Mouse (Mus musculus) liver, embryonic 15.5 days (tissue): ENCODE measurements around the gene Kif18b. TPM values are rescaled to one million over a fixed set of nuclear protein-coding genes. Genes with fewer than 3 reads are reported as not detected.
A peak's percentile ranks its signal among the peaks of the same experiment; 100 is the strongest.

Experiments used
- ATAC-seq: fragments of 200-750 bp; cut with Nextera tagmentation; 2 replicates; pipeline ENCODE4 v1.8.0; 2017; ENCODE audit warnings: moderate number of reproducible peaks, mild to moderate bottlenecking, moderate library complexity; ENCODE audit not compliant: insufficient read depth
- H3K27ac ChIP-seq: fragments of 300-500 bp; sonication (generic); replicated peaks from 2 replicates; pipeline ENCODE4 v1.5.1; 2015; ENCODE audit warnings: mild to moderate bottlenecking, inconsistent platforms
- H3K27me3 ChIP-seq: fragments of 300-500 bp; sonication (generic); 2 replicates; pipeline ENCODE4 v1.6.1; 2015; ENCODE audit warnings: mild to moderate bottlenecking, inconsistent platforms
- H3K36me3 ChIP-seq: fragments of 300-500 bp; sonication (generic); replicated peaks from 2 replicates; pipeline ENCODE4 v1.6.1; 2015; ENCODE audit warnings: moderate library complexity, mild to moderate bottlenecking, inconsistent platforms
- H3K4me1 ChIP-seq: fragments of 300-500 bp; sonication (generic); replicated peaks from 2 replicates; pipeline ENCODE4 v1.6.1; 2015; ENCODE audit warnings: inconsistent platforms
- H3K4me2 ChIP-seq: fragments of 300-500 bp; sonication (generic); 2 replicates; pipeline ENCODE4 v1.6.1; 2015; ENCODE audit warnings: moderate library complexity, mild to moderate bottlenecking, inconsistent platforms
- H3K4me3 ChIP-seq: fragments of 300-500 bp; sonication (generic); replicated peaks from 2 replicates; pipeline ENCODE4 v1.5.1; 2015; ENCODE audit warnings: mild to moderate bottlenecking, inconsistent platforms
- H3K9ac ChIP-seq: fragments of 300-500 bp; sonication (generic); 2 replicates; pipeline ENCODE4 v1.6.1; 2015; ENCODE audit warnings: moderate library complexity, mild to moderate bottlenecking, inconsistent platforms
- H3K9me3 ChIP-seq: fragments of 300-500 bp; sonication (generic); replicated peaks from 2 replicates; pipeline ENCODE4 v1.6.1; 2016; ENCODE audit warnings: inconsistent platforms
- WGBS: fragments of 180-500 bp; shearing (Covaris S2); methylation state at CpG from one replicate; pipeline ENCODE4 v1.1.7; 2015; ENCODE audit warnings: mixed read lengths; ENCODE audit not compliant: insufficient replicate concordance; 5-methylcytosine and 5-hydroxymethylcytosine counted together
- polyA plus RNA-seq: library from polyadenylated mRNA; unstranded; fragments of >200 nt; fragmentation: Nextera tagmentation; extraction: Ambion mirVana; gene quantifications from 2 replicates; pipeline ENCODE4 v1.2.1, GENCODE M21; 2015

Gene Kif18b
- polyA plus RNA-seq: 10.3 and 11.6 TPM in 2 replicates

DNA sequence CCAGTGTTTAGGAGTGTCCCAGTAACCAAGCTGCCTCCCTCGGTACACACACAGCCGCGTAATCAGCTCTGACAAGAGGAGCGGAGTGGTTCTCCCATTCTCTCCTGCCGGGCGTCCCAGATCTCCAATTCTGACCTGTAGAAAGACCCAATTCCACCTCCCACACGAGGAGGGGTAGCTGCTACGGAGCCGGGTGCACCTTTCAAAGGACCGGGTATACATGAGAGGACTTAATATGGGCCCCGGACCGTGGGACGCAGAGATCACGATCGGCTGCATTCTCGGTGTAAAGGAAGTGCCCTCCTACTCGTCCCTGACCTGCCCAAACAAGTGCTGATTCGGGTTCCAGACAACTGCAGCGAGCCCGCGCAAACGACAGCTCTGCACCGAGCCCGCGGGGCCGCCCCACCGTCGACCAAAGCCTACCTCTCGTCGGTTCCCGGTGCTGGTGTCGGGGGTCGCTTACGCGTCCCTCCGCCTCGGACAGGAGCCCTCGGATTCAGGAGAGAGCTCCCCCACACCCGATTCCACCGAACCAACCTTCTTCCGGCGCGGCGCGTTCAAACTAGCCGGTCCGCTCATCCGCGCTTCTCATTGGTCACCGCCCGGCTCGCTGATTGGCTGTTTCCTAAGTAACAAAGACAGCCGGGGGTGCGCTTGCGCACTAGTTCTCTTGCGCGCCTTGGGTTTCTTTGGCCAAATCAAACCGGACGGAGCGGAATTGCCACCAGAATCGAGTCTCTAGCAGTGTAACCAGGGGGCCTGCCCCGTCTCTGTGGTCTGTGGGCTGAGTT is at the start of gene Kif18b:
Gene Kif18b (minus strand): TSS at position 568 of the 794 bp plus-strand sequence.
- peaks cover 38% of the 10 kb centered on the region for H3K4me1 ChIP-seq
- no peaks in the 10 kb centered on the region for H3K9me3 ChIP-seq
- H3K27me3 ChIP-seq: peaks cover 13% of the 10 kb centered on the region
- peak; percentile 90 for ATAC-seq
- peak within 1 kb of the TSS; percentile 82 for H3K9ac ChIP-seq
- H3K4me2 ChIP-seq: peak within 1 kb of the TSS; percentile 70
- peak within 1 kb of the TSS; percentile 82 for H3K4me3 ChIP-seq
- under 1% methylated on average over 62 of the region's 62 CpGs for WGBS
- peaks cover 34% of the 10 kb centered on the region for H3K36me3 ChIP-seq
- H3K27ac ChIP-seq: peak within 1 kb of the TSS; percentile 94

DNA sequence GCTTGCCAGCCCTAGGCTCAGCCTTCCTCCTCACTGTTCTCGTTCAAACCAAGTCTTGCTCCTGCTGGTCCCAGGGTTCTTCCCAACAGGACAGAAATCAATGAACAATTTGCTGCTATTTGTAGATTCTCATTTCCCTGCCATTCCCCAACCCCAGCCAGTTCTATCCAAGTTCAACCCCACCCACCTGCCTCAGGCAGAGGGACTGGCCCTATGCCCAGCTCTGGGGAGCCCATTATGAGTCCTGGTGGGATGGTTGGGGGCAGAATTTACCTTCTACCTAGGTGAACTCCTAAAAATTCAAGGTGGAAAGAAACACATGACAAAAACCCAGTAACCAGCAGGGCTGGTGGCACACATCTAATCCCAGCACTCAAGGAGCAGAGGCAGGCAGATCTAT is 47.4 kb upstream of the Kif18b start:
- Histone ChIP-seq H3K4me1 (no peaks in the 10 kb centered on the region), H3K36me3 (no peaks in the 10 kb centered on the region), H3K4me3 (no peak overlapping the region), H3K27me3 (peaks cover 63% of the 10 kb centered on the region), H3K9me3 (no peaks in the 10 kb centered on the region), H3K4me2 (no peak overlapping the region), H3K27ac (no peak overlapping the region), H3K9ac (no peak overlapping the region)
- ATAC-seq: no peak
- WGBS: 43% methylated on average over 1 of the region's 1 CpGs

DNA sequence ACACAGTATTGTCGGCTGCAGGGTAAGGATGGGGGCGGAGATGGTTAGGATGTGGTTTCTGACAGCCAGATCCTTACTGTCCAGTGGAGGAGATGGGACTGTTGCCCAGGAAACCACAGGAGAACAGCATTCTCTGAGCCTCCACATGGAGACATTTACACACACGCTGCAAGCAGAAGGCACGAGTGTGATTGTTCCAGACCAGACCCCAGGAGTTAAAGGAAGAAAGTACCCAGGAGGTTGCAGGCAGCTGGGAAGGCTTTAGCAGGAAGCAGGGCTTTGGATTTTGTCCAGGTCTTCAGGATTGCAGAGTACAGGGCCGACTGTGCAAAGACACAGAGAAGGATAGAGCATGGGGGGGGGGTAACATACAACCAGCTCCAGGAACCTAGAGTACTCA is 46.7 kb upstream of the Kif18b start:
- Histone ChIP-seq H3K27me3 (peaks cover 70% of the 10 kb centered on the region), H3K9ac (no peak overlapping the region), H3K27ac (no peak overlapping the region), H3K4me3 (no peak overlapping the region), H3K9me3 (no peaks in the 10 kb centered on the region), H3K4me2 (no peak overlapping the region), H3K36me3 (no peaks in the 10 kb centered on the region), H3K4me1 (no peaks in the 10 kb centered on the region)
- no peak for ATAC-seq
- 25% methylated on average over 5 of the region's 5 CpGs for WGBS

DNA sequence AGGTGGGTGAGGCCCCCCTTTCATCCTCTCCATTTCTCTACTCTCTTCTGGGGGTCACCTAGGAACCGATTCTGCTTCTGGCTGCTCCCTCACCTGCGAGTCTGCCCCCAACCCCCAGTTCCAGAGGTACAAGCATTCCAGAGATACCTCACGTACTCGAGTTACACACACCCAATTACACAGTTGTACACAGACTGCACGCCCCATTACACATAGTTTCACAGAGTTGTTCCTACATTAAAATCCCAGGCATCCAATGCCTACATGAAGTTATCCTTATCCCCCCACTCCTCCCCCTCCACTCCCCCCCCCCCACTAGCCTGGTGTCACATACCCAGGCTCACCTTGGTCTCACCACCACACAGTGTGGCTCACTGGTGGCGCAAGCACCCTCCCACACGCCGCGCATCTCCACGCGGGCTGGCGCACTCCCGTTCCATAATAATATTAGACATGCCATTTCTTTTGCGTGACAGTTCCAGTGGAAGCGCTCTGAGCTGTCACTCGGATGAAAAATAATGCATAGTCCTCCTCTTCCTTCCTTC is 39.7 kb upstream of the Kif18b start:
- H3K4me1 ChIP-seq: 0 out of 2 replicates have a peak, but pooled peaks cover 7% of the 10 kb centered on the region
- ATAC-seq: no peak
- H3K4me3 ChIP-seq: no peak overlapping the region
- H3K36me3 ChIP-seq: no peaks in the 10 kb centered on the region
- no peaks in the 10 kb centered on the region for H3K9me3 ChIP-seq
- 60% methylated on average over 16 of the region's 16 CpGs for WGBS
- H3K27me3 ChIP-seq: peaks cover 88% of the 10 kb centered on the region
- H3K27ac ChIP-seq: no peak overlapping the region
- H3K9ac ChIP-seq: no peak overlapping the region
- H3K4me2 ChIP-seq: no peak overlapping the region

DNA sequence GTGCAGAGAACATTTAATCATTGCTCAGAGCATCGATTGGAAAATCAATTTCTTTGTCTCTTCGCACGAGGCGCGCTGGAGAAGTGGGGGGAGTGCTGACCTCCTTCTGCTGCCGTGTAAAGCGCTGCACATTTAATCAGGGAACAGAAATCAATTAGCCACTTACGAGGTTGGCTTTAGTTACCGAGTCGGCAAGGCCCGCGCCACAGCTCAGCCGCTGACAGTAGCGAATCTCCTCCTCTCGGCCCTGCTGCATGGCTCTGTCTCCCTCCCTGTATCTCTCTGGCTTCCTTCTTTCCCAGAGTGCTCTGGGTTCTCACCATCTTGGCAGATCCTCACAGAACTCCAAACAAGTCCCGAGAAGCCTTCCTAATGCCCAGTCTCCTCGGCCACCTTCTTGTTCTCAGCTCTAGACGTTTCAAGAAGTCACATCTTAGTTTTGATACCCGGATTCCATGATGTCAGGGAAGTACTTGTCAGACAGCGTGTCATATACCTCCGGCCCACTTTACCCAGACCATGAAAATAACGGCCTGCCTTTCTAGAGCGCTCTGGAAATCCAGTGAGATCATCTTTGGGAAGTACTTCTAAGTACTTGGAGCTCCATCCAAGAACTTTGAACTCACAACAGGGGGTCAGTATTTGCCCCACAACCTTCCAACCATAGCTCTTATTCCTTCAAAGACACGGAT is 39.1 kb upstream of the Kif18b start:
- Histone ChIP-seq H3K27me3 (peaks cover 85% of the 10 kb centered on the region), H3K4me2 (no peak overlapping the region), H3K9me3 (no peaks in the 10 kb centered on the region), H3K27ac (no peak overlapping the region), H3K36me3 (no peaks in the 10 kb centered on the region), H3K9ac (no peak overlapping the region), H3K4me1 (0 out of 2 replicates have a peak, but pooled peaks cover 7% of the 10 kb centered on the region), H3K4me3 (no peak overlapping the region)
- no peak for ATAC-seq
- 21% methylated on average over 24 of the region's 24 CpGs for WGBS

DNA sequence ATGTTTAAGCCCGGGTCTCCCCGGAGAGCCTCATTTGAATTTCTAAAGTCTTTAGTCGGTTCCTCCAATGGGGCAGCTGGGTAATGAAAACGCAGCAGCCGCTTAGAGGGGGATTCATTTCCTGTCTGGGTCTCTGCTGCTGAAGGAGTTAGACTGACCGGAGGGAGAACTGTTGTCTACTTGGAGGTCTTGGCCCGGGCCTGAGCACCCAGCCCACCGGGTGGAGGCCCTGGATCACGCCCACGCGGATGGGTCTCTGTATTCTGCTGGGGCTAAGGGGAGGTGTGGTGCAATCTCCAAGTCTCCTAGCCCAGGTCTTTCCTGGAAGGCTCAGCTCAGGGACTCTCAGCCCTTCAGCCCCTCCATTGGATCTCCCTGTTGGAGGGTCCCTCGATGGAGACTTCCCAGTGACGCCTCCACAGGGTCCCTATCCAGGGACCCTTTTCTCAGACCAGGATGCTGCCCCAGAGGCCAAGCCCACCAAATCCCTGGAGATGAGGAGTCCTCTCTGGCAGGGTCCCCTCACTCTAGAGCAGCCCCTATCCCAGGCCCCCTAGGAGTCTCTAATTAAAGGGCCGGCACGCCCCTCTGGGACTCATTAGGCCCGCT is 38.4 kb upstream of the Kif18b start:
- Histone ChIP-seq H3K9me3 (no peaks in the 10 kb centered on the region), H3K4me1 (0 out of 2 replicates have a peak, but pooled peaks cover 7% of the 10 kb centered on the region), H3K9ac (no peak overlapping the region), H3K4me3 (no peak overlapping the region), H3K27ac (no peak overlapping the region), H3K4me2 (no peak overlapping the region), H3K36me3 (no peaks in the 10 kb centered on the region), H3K27me3 (peaks cover 84% of the 10 kb centered on the region)
- no peak for ATAC-seq
- WGBS: 11% methylated on average over 16 of the region's 16 CpGs

DNA sequence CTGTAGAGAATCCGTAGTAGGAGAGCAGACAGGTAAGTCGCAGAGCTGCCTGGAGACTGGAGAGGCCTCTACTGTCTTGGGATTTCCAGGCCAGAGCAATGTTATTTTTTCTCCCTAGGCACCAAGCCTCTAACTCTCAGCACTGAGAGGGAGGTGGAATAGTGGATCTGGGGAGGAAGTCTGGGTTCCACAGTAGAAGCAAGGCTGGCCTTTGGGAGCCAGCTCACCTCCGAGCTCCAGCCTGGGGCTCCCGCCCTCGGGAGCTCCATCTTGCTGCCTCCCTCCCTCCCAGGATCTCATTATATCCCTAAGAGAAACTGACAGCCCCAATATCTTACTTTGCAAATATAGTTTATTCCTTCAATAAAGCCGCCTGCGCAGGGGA is 37.9 kb upstream of the Kif18b start:
- Histone ChIP-seq H3K27me3 (peaks cover 84% of the 10 kb centered on the region), H3K9ac (no peak overlapping the region), H3K9me3 (no peaks in the 10 kb centered on the region), H3K4me1 (0 out of 2 replicates have a peak, but pooled peaks cover 7% of the 10 kb centered on the region), H3K36me3 (no peaks in the 10 kb centered on the region), H3K4me3 (no peak overlapping the region), H3K27ac (no peak overlapping the region), H3K4me2 (no peak overlapping the region)
- ATAC-seq: no peak
- WGBS: 44% methylated on average over 7 of the region's 7 CpGs

DNA sequence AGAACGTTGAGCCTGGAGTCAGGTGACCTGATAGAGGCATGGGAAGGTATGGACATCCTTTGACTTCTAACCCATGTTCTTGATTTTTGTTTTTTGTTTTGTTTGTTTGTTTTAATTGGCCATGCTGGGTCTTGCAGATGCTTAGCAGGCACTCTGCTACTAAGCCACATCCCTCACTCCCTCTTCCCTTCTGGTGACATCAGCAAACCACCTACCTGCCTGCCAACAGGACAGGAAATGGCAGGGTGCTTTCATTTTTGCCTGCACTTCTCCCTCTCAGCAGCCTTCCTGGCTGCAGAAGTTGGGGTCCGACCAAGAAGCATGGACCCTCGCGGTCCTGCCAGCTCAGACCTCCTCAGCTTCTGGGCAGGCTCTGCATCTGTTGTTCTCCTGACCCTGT is 36.2 kb upstream of the Kif18b start:
- 63% methylated on average over 4 of the region's 4 CpGs for WGBS
- no peaks in the 10 kb centered on the region for H3K9me3 ChIP-seq
- H3K27me3 ChIP-seq: peaks cover 84% of the 10 kb centered on the region
- no peak for ATAC-seq
- no peak overlapping the region for H3K4me2 ChIP-seq
- H3K27ac ChIP-seq: no peak overlapping the region
- no peak overlapping the region for H3K9ac ChIP-seq
- H3K4me3 ChIP-seq: no peak overlapping the region
- 0 out of 2 replicates have a peak, but pooled peaks cover 7% of the 10 kb centered on the region for H3K4me1 ChIP-seq
- no peaks in the 10 kb centered on the region for H3K36me3 ChIP-seq

DNA sequence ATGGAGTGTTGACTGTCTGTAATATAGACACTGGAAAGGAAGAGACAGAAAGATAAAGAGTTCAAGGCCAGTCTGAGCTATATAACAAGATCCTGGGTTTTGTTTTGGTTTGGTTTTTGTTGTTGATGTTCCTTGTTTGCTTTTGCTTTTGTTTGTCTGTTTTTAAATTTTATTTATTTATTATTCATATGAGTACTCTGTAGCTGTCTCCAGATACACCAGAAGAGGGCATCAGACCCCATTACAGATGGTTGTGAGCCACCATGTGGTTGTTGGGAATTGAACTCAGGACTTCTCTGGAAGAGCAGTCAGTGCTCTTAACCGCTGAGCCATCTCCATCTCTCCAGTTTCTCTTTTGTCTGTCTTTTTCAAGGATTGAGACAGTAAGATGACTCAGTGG is 33.9 kb upstream of the Kif18b start:
- no peak overlapping the region for H3K4me2 ChIP-seq
- no peak overlapping the region for H3K9ac ChIP-seq
- 52% methylated on average over 1 of the region's 1 CpGs for WGBS
- no peaks in the 10 kb centered on the region for H3K36me3 ChIP-seq
- H3K4me3 ChIP-seq: no peak overlapping the region
- H3K27ac ChIP-seq: no peak overlapping the region
- H3K9me3 ChIP-seq: no peaks in the 10 kb centered on the region
- no peak for ATAC-seq
- peaks cover 84% of the 10 kb centered on the region for H3K27me3 ChIP-seq
- H3K4me1 ChIP-seq: 0 out of 2 replicates have a peak, but pooled peaks cover 7% of the 10 kb centered on the region

DNA sequence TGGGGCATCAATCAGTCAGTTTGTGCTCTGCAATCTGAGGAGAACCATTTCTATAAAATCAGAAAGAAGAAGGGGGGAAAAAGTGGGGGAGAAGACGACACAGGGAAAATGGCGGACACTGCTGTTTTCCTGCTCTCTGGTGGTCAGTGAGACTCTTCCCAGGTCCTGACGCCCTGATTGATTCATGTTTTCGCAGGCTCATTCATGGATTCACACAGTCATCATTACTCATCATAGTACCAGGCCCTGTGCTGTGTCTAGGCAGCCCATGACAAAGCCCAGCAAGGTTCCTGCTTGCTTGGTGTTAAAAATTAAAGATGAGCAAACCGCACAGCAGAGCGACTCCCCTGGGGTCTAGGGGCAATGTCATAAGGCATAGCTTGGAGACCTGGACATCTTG is 33.5 kb upstream of the Kif18b start:
- Histone ChIP-seq H3K9ac (no peak overlapping the region), H3K4me2 (no peak overlapping the region), H3K4me1 (0 out of 2 replicates have a peak, but pooled peaks cover 3% of the 10 kb centered on the region), H3K9me3 (no peaks in the 10 kb centered on the region), H3K27me3 (peaks cover 82% of the 10 kb centered on the region), H3K27ac (no peak overlapping the region), H3K36me3 (no peaks in the 10 kb centered on the region), H3K4me3 (no peak overlapping the region)
- 60% methylated on average over 6 of the region's 6 CpGs for WGBS
- no peak for ATAC-seq

DNA sequence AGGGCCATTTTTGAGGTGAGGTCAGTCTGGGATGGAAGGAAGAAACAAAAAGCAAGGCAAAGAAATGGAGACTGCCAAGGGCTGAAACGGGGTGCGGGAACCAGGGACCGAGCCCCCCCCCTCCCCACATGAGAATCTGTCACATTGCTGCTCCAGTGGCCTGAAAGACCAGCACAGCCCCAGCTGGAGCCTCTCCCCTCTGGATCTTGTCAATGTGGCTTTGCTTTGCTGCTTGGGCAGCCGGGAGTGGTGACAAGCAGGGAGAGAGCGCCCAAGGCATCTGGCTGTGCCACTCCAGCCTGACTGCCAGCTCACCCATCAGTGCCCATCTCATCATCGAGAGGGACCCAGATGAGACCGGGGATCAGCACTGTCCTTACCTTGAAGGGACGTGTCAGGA is 32.8 kb upstream of the Kif18b start:
- no peak overlapping the region for H3K9ac ChIP-seq
- H3K4me2 ChIP-seq: no peak overlapping the region
- peaks cover 82% of the 10 kb centered on the region for H3K27me3 ChIP-seq

More for the DNA sequence above, 32.8 kb upstream of the Kif18b start:
- 61% methylated on average over 8 of the region's 8 CpGs for WGBS
- no peak for ATAC-seq
- Histone ChIP-seq H3K4me1 (no peaks in the 10 kb centered on the region), H3K36me3 (no peaks in the 10 kb centered on the region), H3K9me3 (no peaks in the 10 kb centered on the region), H3K27ac (no peak overlapping the region), H3K4me3 (no peak overlapping the region)
